Mouse (Mus musculus): ENCODE measurements at regions not wholly inside any gene's neighbourhood (a gene's known extent, or its start where the extent isn't known, plus 50 kb on each side); places are given as distances from the start of the nearest gene placed in this dataset.

DNA sequence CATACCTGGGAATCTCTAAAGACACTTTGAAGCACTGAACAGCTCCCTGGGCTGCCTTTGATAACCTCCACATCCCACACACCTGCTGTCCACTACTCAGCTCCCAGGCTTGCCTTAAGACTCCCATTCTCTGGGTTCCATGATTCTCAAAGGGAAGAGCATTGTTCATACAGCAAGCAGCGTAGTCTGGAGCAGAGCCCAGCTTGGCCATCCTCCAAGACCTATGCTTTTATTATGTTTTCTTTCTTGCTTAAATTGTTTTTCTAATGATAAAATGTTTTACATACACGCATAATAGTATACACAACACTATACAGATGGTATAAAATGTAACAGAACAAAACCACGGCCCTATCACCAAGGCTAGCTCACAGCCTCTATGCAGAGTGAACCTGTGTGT is 257.0 kb downstream of the Clic5 start:
- no peak for TF ChIP-seq CTCF (conservative IDR thresholded peaks at IDR 0.05 in 1 of 2, IDR thresholded peaks at IDR 0.05 in 1 of 2; ENCODE audit: low read depth in 2 of 2, low read length in 2 of 2)
- no peak for TF ChIP-seq POLR2A (IDR thresholded peaks at IDR 0.05; ENCODE audit: low read depth, low read length)
- TF ChIP-seq EP300 (IDR thresholded peaks at IDR 0.05; ENCODE audit: low read length) = no peak
- TF ChIP-seq MAZ (IDR thresholded peaks at IDR 0.05; ENCODE audit: low read depth, low read length) = no peak
- no peak for TF ChIP-seq NELFE (IDR thresholded peaks at IDR 0.05; ENCODE audit: low read depth, low read length)
- no peak for TF ChIP-seq PAX5 (IDR thresholded peaks at IDR 0.05; ENCODE audit: low read length)
- no peak for TF ChIP-seq RCOR1 (conservative IDR thresholded peaks at IDR 0.05; ENCODE audit: low read depth, low read length)
- TF ChIP-seq RAD21 (IDR thresholded peaks at IDR 0.05; ENCODE audit: low read depth, low read length) = no peak
- no peak for TF ChIP-seq TCF12 (IDR thresholded peaks at IDR 0.05; ENCODE audit: low read depth, low read length)
- TF ChIP-seq ZC3H11A (IDR thresholded peaks at IDR 0.05; ENCODE audit: low read depth, low read length) = no peak
- no peak for TF ChIP-seq NRF1 (IDR thresholded peaks at IDR 0.05; ENCODE audit: low read depth, low read length)
- no peak for TF ChIP-seq POLR2AphosphoS2 (IDR thresholded peaks at IDR 0.05; ENCODE audit: low read depth, low read length)
- TF ChIP-seq MAFK (IDR thresholded peaks at IDR 0.05; ENCODE audit: insufficient replicate concordance, low read length) = no peak
- no peak for TF ChIP-seq ZNF384 (IDR thresholded peaks at IDR 0.05; ENCODE audit: low read depth, low read length)
